Mouse (Mus musculus) kidney, adult 18-20 months (tissue): ENCODE measurements around the gene Chil1.

Experiments used
- DNase-seq: peaks from one replicate; pipeline ENCODE4 v3.0.0; 2021

Chil1 gene

GRCm38 (mm10) chr1:134182025-134182424, at the start of gene Chil1:
Gene Chil1, plus strand, starts transcription at chr1:134182176.
- DNase-seq, result no peak

DNA sequence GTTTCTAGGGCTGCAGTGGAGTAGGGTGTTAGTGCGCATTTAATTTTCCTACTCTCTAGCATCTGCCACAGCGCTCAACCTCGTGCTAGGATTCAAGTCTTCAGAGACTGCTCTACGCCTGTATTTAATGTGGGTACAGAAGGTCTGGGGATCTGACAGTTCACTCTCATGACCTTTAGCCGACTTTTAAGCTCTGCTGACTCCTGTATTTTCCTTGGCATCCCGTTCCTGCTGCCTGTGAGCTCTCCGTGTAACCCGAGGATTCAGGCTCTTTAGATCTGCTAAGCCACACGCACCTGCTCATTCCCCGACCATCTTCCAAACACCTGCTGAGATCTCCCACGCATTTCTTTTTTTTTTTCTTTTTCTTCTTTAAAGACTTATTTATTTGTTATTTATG, 48.7 kb upstream of the Chil1 start:
- peak; percentile 32 for DNase-seq

- DNase-seq, result no peak
Observed at GRCm38 (mm10) chr1:134136351-134136750, 45.6 kb upstream of the Chil1 start.

GRCm38 (mm10) chr1:134138424-134138823, 43.6 kb upstream of the Chil1 start:
- no peak for DNase-seq

DNA sequence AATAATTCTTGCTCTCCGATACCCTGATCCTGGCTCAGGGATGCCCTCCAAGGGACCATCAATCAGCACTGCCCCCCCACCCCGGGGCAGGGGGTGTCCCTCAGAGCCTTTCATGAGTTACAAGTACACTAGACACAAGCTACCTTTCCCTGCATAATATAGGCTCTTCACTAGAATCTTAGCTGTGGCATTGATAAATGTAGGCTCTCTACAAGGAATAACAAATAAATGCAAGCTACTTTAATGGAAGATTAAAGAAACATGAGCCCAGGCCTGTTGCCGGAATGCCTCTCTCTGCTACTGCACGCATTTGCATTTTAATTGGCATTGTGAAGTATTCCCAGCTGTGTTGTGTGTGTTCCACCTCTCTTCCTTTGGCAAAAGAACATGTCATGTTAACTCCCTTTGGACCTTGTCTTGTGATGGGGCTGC, 39.6 kb upstream of the Chil1 start:
- DNase-seq, result no peak

DNA sequence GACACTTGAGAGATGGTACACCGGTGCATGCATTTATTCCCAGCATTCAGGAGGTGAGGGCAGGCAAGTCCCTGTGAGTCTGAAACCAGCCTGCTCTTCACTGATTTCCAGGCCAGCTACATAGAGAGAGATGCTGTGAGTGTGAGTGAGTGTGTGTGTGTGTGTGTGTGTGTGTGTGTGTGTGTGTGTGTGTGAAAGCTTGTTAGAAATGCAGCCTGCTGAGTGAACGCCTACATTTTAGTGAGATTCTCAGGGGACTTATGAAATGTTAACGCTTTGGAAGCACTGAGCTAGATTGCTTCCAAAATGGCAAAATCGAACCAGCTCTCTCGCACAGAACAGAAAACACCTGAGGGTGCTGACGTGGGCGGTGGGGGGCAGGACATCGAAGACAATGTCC, 35.9 kb upstream of the Chil1 start:
- DNase-seq, result no peak

DNA sequence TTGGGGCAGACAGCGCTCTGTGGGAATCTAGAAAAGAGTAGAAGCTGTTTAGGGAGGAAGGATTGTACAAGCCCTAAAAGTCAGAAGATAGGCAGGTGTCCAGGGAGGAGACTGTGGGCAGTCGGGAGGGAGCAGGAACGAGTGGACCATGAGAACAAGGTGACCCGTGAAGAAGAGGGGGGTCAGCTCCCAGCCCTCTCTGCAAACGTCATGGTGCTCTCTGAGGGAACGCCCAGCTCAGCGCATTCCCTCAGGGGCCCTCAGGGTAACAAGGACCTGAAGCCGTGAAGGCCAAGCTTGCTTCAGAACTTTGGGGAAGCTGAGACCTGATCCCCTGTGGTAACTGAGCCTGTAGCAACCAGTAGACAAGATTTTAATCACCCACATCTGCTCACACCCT, 31.9 kb upstream of the Chil1 start:
- no peak for DNase-seq

DNA sequence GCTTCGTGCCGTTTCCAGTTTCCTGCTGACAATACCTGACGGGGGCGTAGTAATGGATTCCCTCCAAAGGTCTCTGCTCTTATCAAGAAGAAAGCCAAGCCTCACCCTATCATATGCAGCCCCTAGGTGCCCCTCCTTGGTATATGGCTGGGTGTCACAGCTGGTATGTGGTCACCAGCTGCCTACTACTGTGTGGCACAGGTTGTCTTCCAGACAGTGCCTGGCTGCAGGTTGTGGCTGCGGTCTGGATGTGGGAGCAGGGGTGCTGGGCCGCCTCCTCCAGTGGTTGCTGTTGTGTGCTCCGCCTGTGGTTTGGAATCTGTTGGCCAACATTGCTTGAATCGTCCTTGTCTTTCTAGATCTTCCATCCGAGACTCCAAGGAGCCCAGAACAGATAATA, 31.2 kb upstream of the Chil1 start:
- DNase-seq, result no peak

GRCm38 (mm10) chr1:134151655-134152412, 30.1 kb upstream of the Chil1 start:
- peak; percentile 76 for DNase-seq

DNA sequence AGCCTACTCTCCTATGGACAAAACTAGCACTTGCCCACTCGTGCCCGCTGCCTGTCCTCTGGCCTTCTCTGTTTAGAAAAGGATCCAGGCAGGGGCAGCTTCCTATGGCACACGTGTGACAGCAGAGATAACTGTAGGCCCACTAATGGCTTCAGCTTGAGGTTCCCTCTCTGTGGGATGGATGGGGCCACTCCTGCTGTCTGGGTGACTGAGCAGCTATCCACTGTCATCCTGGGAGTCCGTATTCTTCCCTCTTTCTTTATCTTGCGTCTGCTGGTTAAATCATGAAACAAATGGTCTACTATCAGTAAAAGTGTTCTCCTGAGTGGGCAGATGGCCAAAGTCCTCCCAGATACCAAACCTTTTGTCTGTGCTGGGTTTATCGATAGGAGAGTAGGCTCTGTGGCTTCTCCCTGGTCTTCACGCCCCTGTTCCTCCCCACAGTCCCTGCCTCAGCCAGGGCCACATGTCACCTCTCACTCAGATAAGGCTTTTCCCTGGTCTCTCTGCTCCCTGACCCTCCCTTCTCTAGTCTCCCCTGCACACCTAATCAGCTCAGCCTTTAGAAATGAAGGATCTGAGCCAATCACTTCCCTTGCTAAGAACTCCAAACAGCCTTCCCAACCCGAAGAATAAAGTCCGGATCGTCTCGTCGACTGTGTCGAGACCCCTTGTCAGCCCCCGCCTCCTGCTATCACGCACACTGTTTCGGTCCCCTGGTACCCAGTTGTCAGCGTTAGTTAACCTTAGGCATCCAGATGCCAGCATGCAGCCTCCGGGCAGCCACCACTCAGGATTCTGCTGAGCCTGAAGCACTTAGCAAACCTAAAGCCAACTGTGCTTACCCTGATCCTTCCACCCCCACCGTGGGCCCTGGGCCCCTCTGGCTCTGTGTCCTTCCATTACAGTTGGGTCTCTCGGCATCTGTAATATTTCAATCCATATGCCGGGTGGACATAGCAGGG, 29.1 kb upstream of the Chil1 start:
- no peak for DNase-seq

DNA sequence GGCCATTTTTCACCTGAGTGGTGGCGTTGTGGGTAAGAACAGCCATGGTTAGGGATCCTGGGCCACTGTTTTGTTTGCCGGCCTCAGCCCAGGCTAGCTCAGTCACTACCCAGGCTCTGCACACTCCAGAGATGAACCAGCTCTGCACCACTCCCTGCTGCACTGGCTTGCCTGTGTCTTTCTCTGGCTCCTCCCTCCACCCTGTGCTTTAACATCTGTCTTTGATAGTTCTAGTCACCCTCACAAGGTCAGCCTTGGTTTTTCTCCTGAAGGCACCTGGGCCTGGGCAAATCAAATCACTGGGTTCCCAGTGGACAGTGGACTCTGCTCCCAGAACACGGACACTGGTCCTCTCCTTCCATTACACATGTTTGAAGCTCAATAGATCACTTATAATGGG, 27.9 kb upstream of the Chil1 start:
- no peak for DNase-seq

- DNase-seq, result no peak
Observed at GRCm38 (mm10) chr1:134154655-134155054, 27.3 kb upstream of the Chil1 start.

GRCm38 (mm10) chr1:134160404-134160803, 21.6 kb upstream of the Chil1 start:
- no peak for DNase-seq

DNA sequence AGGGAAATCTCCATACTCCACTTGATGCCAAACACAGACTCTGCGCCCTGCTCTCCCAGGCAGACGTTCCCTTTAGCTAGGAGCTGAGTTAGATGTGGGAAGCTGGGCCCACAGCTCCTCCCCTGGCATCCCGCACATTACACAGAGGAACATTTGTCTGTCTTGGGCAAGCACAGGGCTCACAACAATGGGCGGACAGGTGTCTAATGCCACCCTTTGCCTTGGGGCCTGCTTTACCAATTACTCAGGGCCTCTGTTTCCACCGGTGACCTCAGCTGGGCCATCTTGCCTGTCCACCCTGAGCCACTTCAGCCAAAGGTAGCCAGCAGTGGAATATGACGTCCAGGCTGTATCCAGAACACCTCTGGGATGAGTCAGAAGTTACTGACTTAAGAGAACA, 20.6 kb upstream of the Chil1 start:
- DNase-seq, result no peak

GRCm38 (mm10) chr1:134162510-134163225, 19.3 kb upstream of the Chil1 start:
- no peak for DNase-seq

GRCm38 (mm10) chr1:134163476-134163875, 18.5 kb upstream of the Chil1 start:
- DNase-seq, result peak; percentile 6

GRCm38 (mm10) chr1:134164454-134164853, 17.5 kb upstream of the Chil1 start:
- DNase-seq, result no peak

DNA sequence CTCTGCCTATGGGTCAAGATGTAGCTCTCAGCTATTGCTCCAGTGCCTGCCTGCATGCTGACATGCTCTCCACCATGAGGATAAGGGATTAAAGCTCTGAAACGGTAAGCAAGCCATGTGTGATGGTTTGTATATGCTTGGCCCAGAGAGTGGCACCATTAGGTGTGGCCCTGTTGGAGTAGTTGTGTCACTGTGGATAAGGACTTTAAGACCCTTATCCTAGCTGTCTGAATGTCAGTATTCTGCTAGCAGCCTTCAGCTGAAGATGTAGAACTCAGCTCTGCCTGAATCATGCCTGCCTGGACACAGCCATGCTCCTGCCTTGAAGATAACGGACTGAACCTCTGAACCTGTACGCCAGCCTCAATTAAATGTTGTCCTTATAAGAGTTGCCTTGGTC, 15.4 kb upstream of the Chil1 start:
- no peak for DNase-seq

DNA sequence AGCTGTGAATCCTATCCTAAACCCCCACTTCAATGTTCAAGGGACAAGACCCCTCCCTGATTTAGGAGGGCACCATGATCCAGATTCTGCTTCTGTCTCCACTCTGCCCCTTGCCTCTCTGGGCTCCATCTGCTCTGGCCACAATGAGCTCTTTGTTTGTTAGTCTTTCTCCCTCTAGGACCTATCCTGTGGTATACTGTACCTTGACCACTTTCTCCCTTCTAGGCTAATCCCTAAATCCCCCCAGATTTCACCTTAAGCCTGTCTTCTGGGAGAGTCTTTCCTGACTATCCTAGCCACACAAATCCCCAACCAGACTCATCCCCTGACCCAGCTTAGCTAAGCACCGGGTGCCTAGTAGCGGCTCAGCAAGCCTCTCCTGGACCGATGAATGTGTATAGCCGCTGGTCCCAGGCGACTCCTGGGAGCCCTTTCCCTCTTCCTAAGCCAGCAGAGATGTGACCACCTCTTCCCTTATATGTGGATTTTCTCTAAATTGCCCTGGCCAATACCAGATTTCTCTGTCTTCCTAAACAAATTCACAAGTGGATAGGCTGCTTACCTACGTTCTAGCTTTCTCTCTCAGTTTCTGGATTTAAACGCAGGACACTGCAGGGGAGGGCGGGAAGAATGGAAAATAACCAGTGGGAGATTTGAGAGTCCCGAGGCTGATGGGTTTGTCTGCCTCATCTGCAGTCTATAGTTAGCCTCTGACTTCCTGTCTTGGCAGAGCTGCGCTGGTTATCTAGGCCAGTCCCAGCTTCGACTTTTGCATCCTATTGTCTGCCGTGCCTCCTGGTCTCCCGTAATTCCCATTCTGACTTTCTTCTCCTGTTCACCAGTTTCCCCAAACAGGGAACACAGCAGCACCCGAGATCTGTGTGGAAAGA, 14.3 kb upstream of the Chil1 start:
- DNase-seq, result no peak

DNA sequence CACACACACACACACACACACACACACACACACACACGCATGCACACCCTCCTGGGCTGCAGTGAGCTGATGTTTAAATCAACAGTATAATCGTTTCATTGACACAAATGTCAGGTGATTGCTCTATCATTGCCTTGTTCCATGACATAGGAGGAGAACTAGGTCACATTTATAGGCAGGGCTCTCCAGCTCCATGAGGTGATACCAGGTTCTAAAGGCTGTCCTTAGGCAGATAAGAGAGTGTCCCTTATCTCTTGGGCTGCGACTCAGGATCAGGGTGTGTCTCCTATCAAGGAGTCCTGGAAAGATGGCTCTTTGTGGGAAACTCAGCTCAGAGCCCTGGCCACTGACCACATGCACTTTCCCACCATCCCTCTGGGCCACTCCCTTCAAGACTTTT, 13.4 kb upstream of the Chil1 start:
- DNase-seq, result no peak

DNA sequence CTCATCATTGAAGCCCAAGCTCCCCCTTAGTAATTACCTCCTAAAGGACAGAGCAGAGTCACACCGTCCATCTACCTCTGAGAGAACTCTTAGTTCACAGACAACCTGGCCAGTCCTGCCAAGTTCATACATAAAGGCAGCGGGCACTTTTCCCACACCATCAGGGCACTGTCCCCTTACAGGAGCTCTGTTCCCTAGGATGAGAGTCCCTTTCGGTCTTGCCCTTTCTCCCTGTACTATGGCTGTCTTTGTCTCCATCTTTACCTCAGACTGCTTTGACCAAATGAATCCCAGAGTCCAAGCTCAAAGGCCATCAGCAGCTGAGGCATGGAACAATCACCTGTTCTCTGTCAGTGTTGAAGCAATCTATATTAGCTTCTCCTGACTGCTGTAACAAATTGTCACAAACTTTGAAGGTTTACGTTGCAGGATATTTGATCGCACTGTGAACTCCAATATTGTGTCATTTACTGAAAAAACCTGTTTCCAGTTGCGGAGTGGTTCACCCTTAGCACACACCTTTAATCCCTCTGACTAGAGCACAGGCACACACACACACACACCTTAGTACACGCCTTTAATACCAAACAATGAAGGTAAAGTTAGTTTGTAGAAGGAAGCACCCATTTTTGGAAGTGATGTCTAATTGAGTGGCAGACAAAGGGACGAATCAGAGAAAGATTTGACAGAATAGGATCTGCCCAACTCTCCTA, 12.8 kb upstream of the Chil1 start:
- DNase-seq, result no peak

GRCm38 (mm10) chr1:134173081-134173480, 8.9 kb upstream of the Chil1 start:
- DNase-seq, result no peak
